Mouse (Mus musculus) kidney, embryonic 14.5 days (tissue): ENCODE measurements around the gene Amz2. TPM values are rescaled to one million over a fixed set of nuclear protein-coding genes. Genes with fewer than 3 reads are reported as not detected.
A peak's percentile ranks its signal among the peaks of the same experiment; 100 is the strongest.

Source experiments
- ATAC-seq: fragments of 200-750 bp; cut with Nextera tagmentation; 2 replicates; pipeline ENCODE4 v1.8.0; 2017; ENCODE audit warnings: moderate number of reproducible peaks, mild to moderate bottlenecking, moderate TSS enrichment, moderate library complexity; ENCODE audit not compliant: low FRiP score, low TSS enrichment
- H3K27ac ChIP-seq: fragments of 300-500 bp; sonication (generic); 2 replicates; pipeline ENCODE4 v1.5.1; 2014; ENCODE audit warnings: low read depth, mild to moderate bottlenecking, low read length, moderate library complexity, mixed read lengths
- H3K27me3 ChIP-seq: fragments of 300-500 bp; sonication (generic); 2 replicates; pipeline ENCODE4 v1.6.1; 2014; ENCODE audit warnings: mild to moderate bottlenecking, low read length; ENCODE audit not compliant: control insufficient read depth, insufficient read depth
- H3K36me3 ChIP-seq: fragments of 300-500 bp; sonication (generic); 2 replicates; pipeline ENCODE4 v1.6.1; 2014; ENCODE audit warnings: low read length, mixed read lengths; ENCODE audit not compliant: control insufficient read depth, insufficient read depth
- H3K4me1 ChIP-seq: fragments of 300-500 bp; sonication (generic); 2 replicates; pipeline ENCODE4 v1.6.1; 2014; ENCODE audit warnings: low read length, mixed read lengths; ENCODE audit not compliant: control insufficient read depth, insufficient read depth
- H3K4me2 ChIP-seq: fragments of 300-500 bp; sonication (generic); replicated peaks from 2 replicates; pipeline ENCODE4 v1.6.1; 2014; ENCODE audit warnings: low read depth, mild to moderate bottlenecking, low read length
- H3K4me3 ChIP-seq: fragments of 300-500 bp; sonication (generic); 2 replicates; pipeline ENCODE4 v1.5.1; 2014; ENCODE audit warnings: mild to moderate bottlenecking, low read length
- H3K9ac ChIP-seq: fragments of 300-500 bp; sonication (generic); 2 replicates; pipeline ENCODE4 v1.6.1; 2014; ENCODE audit warnings: low read depth, mild to moderate bottlenecking, low read length, moderate library complexity
- H3K9me3 ChIP-seq: fragments of 300-500 bp; sonication (generic); 2 replicates; pipeline ENCODE4 v1.6.1; 2016; ENCODE audit warnings: low read length; ENCODE audit not compliant: control insufficient read depth
- WGBS: fragments of 180-500 bp; shearing (Covaris S2); extraction: QIAGEN DNeasy Blood & Tissue Kit; methylation state at CpG from one replicate; pipeline ENCODE4 v1.1.7; 2014; 5-methylcytosine and 5-hydroxymethylcytosine counted together
- polyA plus RNA-seq: library from polyadenylated mRNA; unstranded; fragments of >200 nt; fragmentation: Nextera tagmentation; extraction: Ambion mirVana; gene quantifications from 2 replicates; pipeline ENCODE4 v1.2.1, GENCODE M21; 2014

Gene Amz2
- polyA plus RNA-seq, 1 experiment from 2014 or later: 49.8 TPM

GRCm38 (mm10) chr11:109436889-109437288 lies 11.1 kb downstream of the Amz2 start:
- H3K36me3 ChIP-seq: peaks cover 49% of the 10 kb centered on the region
- no peaks in the 10 kb centered on the region for H3K27me3 ChIP-seq
- no peak for ATAC-seq

GRCm38 (mm10) chr11:109439209-109439608 lies 13.5 kb downstream of the Amz2 start:
- no peaks in the 10 kb centered on the region for H3K27me3 ChIP-seq
- WGBS: 20% methylated on average over 5 of the region's 5 CpGs
- H3K27ac ChIP-seq: no peak overlapping the region
- H3K4me2 ChIP-seq: peak overlapping the region; percentile 85
- H3K36me3 ChIP-seq: peaks cover 35% of the 10 kb centered on the region
- no peaks in the 10 kb centered on the region for H3K9me3 ChIP-seq
- 0 out of 2 replicates have a peak, but pooled peaks cover 6% of the 10 kb centered on the region for H3K4me1 ChIP-seq
- ATAC-seq: 0 out of 2 replicates have a peak, but pooled peaks have one; percentile 25
- peak overlapping the region; percentile 56; the same call in 1 of the 2 replicates for H3K9ac ChIP-seq
- H3K4me3 ChIP-seq: no peak overlapping the region

More at GRCm38 (mm10) chr11:109436889-109437288, 11.1 kb downstream of the Amz2 start:
- no peaks in the 10 kb centered on the region for H3K9me3 ChIP-seq
- no peak overlapping the region for H3K4me2 ChIP-seq
- H3K9ac ChIP-seq: no peak overlapping the region
- H3K27ac ChIP-seq: no peak overlapping the region
- H3K4me1 ChIP-seq: 0 out of 2 replicates have a peak, but pooled peaks cover 6% of the 10 kb centered on the region
- no peak overlapping the region for H3K4me3 ChIP-seq
- 72% methylated on average over 8 of the region's 8 CpGs for WGBS

- WGBS: 2% methylated on average over 32 of the region's 32 CpGs
- H3K27ac ChIP-seq: no peak overlapping the region
- H3K4me2 ChIP-seq: peak overlapping the region; percentile 85
- 0 out of 2 replicates have a peak, but pooled peaks cover 6% of the 10 kb centered on the region for H3K4me1 ChIP-seq
- H3K4me3 ChIP-seq: peak overlapping the region; percentile 52
- H3K27me3 ChIP-seq: no peaks in the 10 kb centered on the region
- peak; percentile 74 for ATAC-seq
- H3K36me3 ChIP-seq: peaks cover 28% of the 10 kb centered on the region
- peak overlapping the region; percentile 56 for H3K9ac ChIP-seq
- H3K9me3 ChIP-seq: no peaks in the 10 kb centered on the region
Measured at GRCm38 (mm10) chr11:109439829-109440340, 14.1 kb downstream of the Amz2 start.

- Histone ChIP-seq H3K4me3 (peak overlapping the region; percentile 52; the same call in 1 of the 2 replicates), H3K4me2 (peak overlapping the region; percentile 85), H3K36me3 (peaks cover 21% of the 10 kb centered on the region), H3K27ac (no peak overlapping the region), H3K27me3 (no peaks in the 10 kb centered on the region), H3K4me1 (0 out of 2 replicates have a peak, but pooled peaks cover 6% of the 10 kb centered on the region), H3K9ac (no peak overlapping the region), H3K9me3 (no peaks in the 10 kb centered on the region)
- no peak for ATAC-seq
- WGBS: 69% methylated on average over 4 of the region's 4 CpGs
Measured at GRCm38 (mm10) chr11:109440641-109441040, 14.9 kb downstream of the Amz2 start.

GRCm38 (mm10) chr11:109441119-109441518 lies 15.4 kb downstream of the Amz2 start:
- Histone ChIP-seq H3K27me3 (no peaks in the 10 kb centered on the region), H3K4me2 (no peak overlapping the region), H3K4me3 (no peak overlapping the region), H3K27ac (no peak overlapping the region), H3K4me1 (0 out of 2 replicates have a peak, but pooled peaks cover 6% of the 10 kb centered on the region), H3K9ac (no peak overlapping the region), H3K9me3 (no peaks in the 10 kb centered on the region), H3K36me3 (peaks cover 16% of the 10 kb centered on the region; the same call in 1 of the 2 replicates)
- WGBS: 62% methylated on average over 3 of the region's 3 CpGs
- no peak for ATAC-seq

GRCm38 (mm10) chr11:109442166-109442730 lies 16.5 kb downstream of the Amz2 start:
- H3K36me3 ChIP-seq: peaks cover 5% of the 10 kb centered on the region; the same call in 1 of the 2 replicates
- no peak overlapping the region for H3K4me3 ChIP-seq
- WGBS: 33% methylated on average over 5 of the region's 5 CpGs
- no peak overlapping the region for H3K4me2 ChIP-seq
- ATAC-seq: no peak
- H3K27me3 ChIP-seq: no peaks in the 10 kb centered on the region
- H3K9ac ChIP-seq: 0 out of 2 replicates have a peak overlapping the region, but pooled peaks have one; percentile 7
- H3K9me3 ChIP-seq: no peaks in the 10 kb centered on the region
- H3K4me1 ChIP-seq: 0 out of 2 replicates have a peak, but pooled peaks cover 6% of the 10 kb centered on the region
- no peak overlapping the region for H3K27ac ChIP-seq

- Histone ChIP-seq H3K27me3 (no peaks in the 10 kb centered on the region), H3K36me3 (no peaks in the 10 kb centered on the region), H3K4me3 (no peak overlapping the region), H3K27ac (no peak overlapping the region), H3K9me3 (no peaks in the 10 kb centered on the region), H3K9ac (no peak overlapping the region), H3K4me1 (0 out of 2 replicates have a peak, but pooled peaks cover 6% of the 10 kb centered on the region), H3K4me2 (no peak overlapping the region)
- 90% methylated on average over 8 of the region's 8 CpGs for WGBS
- no peak for ATAC-seq
Measured at GRCm38 (mm10) chr11:109443468-109444263, 17.9 kb downstream of the Amz2 start.

- 62% methylated on average over 7 of the region's 7 CpGs for WGBS
- H3K4me1 ChIP-seq: 0 out of 2 replicates have a peak, but pooled peaks cover 6% of the 10 kb centered on the region
- ATAC-seq: no peak
- no peaks in the 10 kb centered on the region for H3K36me3 ChIP-seq
- no peaks in the 10 kb centered on the region for H3K27me3 ChIP-seq
- H3K9ac ChIP-seq: no peak overlapping the region
- H3K9me3 ChIP-seq: no peaks in the 10 kb centered on the region
- no peak overlapping the region for H3K27ac ChIP-seq
- no peak overlapping the region for H3K4me3 ChIP-seq
- no peak overlapping the region for H3K4me2 ChIP-seq
Measured at GRCm38 (mm10) chr11:109444600-109444999, 18.9 kb downstream of the Amz2 start.
